Mouse (Mus musculus) hindbrain, postnatal 0 days (tissue): ENCODE data around the gene Hoxd4. TPM values are rescaled to one million over a fixed set of nuclear protein-coding genes. Genes with fewer than 3 reads are reported as not detected.

Source experiments
- ATAC-seq: fragments of 200-750 bp; cut with Nextera tagmentation; 2 replicates; pipeline ENCODE4 v1.8.0; 2017; ENCODE audit warnings: mild to moderate bottlenecking, moderate TSS enrichment, moderate library complexity
- DNase-seq: peaks from one replicate; pipeline ENCODE4 v3.0.0-alpha.2; 2015; ENCODE audit warnings: low spot score
- H3K27ac ChIP-seq: fragments of 300-500 bp; sonication (generic); 2 replicates; pipeline ENCODE4 v1.5.1; 2014; ENCODE audit warnings: mild to moderate bottlenecking
- H3K27me3 ChIP-seq: fragments of 300-500 bp; sonication (generic); 2 replicates; pipeline ENCODE4 v1.6.1; 2014; ENCODE audit warnings: low read length, mixed read lengths; ENCODE audit not compliant: insufficient read depth
- H3K36me3 ChIP-seq: fragments of 300-500 bp; sonication (generic); 2 replicates; pipeline ENCODE4 v1.6.1; 2014; ENCODE audit warnings: low read length, mixed read lengths; ENCODE audit not compliant: insufficient read depth
- H3K4me1 ChIP-seq: fragments of 300-500 bp; sonication (generic); 2 replicates; pipeline ENCODE4 v1.6.1; 2014; ENCODE audit warnings: antibody characterized with exemption, low read length, mixed read lengths; ENCODE audit not compliant: insufficient read depth
- H3K4me2 ChIP-seq: fragments of 300-500 bp; sonication (generic); 2 replicates; pipeline ENCODE4 v1.6.1; 2014; ENCODE audit warnings: low read depth, mild to moderate bottlenecking, low read length, moderate library complexity, mixed read lengths
- H3K4me3 ChIP-seq: fragments of 300-500 bp; sonication (generic); 2 replicates; pipeline ENCODE4 v1.5.1; 2014; ENCODE audit warnings: low read length
- H3K9ac ChIP-seq: fragments of 300-500 bp; sonication (generic); replicated peaks from 2 replicates; pipeline ENCODE4 v1.6.1; 2014; ENCODE audit warnings: mild to moderate bottlenecking, low read length, moderate library complexity, mixed read lengths
- H3K9me3 ChIP-seq: fragments of 300-500 bp; sonication (generic); 2 replicates; pipeline ENCODE4 v1.6.1; 2016; ENCODE audit warnings: low read length, mixed read lengths
- CTCF ChIP-seq: IDR thresholded peaks from 2 replicates; pipeline ENCODE4 v1.5.1; 2016; ENCODE audit warnings: antibody characterized with exemption, control low read depth, low read depth
- WGBS: fragments of 180-500 bp; shearing (Covaris S2); extraction: QIAGEN DNeasy Blood & Tissue Kit; methylation state at CpG from one replicate; pipeline ENCODE4 v1.1.7; 2014; 5-methylcytosine and 5-hydroxymethylcytosine counted together
- polyA plus RNA-seq: library from polyadenylated mRNA; unstranded; fragments of >200 nt; fragmentation: Nextera tagmentation; extraction: Ambion mirVana; gene quantifications from 2 replicates; pipeline ENCODE4 v1.2.1, GENCODE M21; 2015
- total RNA-seq: library from RNA; depleted of rRNA; stranded (reverse); fragments of >200 nt; gene quantifications from 2 replicates; pipeline ENCODE4 v1.2.3, GENCODE M21; 2014

Gene Hoxd4
- total and polyA plus RNA-seq, 2 experiments from 2014 or later: 1.6 to 18.1 TPM

- no peak for TF ChIP-seq CTCF
- H3K27ac ChIP-seq: no peak overlapping the region
- WGBS: 2% methylated on average over 24 of the region's 24 CpGs
- no peaks in the 10 kb centered on the region for H3K4me1 ChIP-seq
- H3K4me2 ChIP-seq: no peak overlapping the region
- no peaks in the 10 kb centered on the region for H3K36me3 ChIP-seq
- peaks cover 99% of the 10 kb centered on the region for H3K27me3 ChIP-seq
- DNase-seq (no peak), ATAC-seq (no peak)
- no peak overlapping the region for H3K4me3 ChIP-seq
- H3K9ac ChIP-seq: no peak overlapping the region
- no peaks in the 10 kb centered on the region for H3K9me3 ChIP-seq
Observed at GRCm38 (mm10) chr2:74673835-74674425, 37.8 kb upstream of the Hoxd4 start.

- ATAC-seq: no peak
- Histone ChIP-seq H3K9me3 (no peaks in the 10 kb centered on the region), H3K4me2 (no peak within 1 kb of the TSS), H3K27ac (no peak within 1 kb of the TSS), H3K36me3 (no peaks in the 10 kb centered on the region), H3K9ac (no peak within 1 kb of the TSS), H3K4me1 (no peaks in the 10 kb centered on the region), H3K27me3 (peaks cover 99% of the 10 kb centered on the region), H3K4me3 (no peak within 1 kb of the TSS)
- no peak for TF ChIP-seq CTCF
- no peak for DNase-seq
- 2% methylated on average over 47 of the region's 47 CpGs for whole genome bisulfite sequencing
Observed at GRCm38 (mm10) chr2:74674881-74675665, 36.7 kb upstream of the Hoxd4 start, which contains the start of gene Hoxd12. Gene Hoxd12, plus strand, starts transcription at chr2:74675013.

- Histone ChIP-seq H3K9me3 (no peaks in the 10 kb centered on the region), H3K4me2 (no peak overlapping the region), H3K4me1 (no peaks in the 10 kb centered on the region), H3K27ac (no peak overlapping the region), H3K27me3 (peaks cover 98% of the 10 kb centered on the region), H3K9ac (no peak overlapping the region), H3K4me3 (no peak overlapping the region), H3K36me3 (no peaks in the 10 kb centered on the region)
- 2% methylated on average over 24 of the region's 24 CpGs for WGBS
- TF ChIP-seq CTCF: no peak
- no peak for ATAC-seq
- DNase-seq: no peak
Observed at GRCm38 (mm10) chr2:74675666-74676282, 36.0 kb upstream of the Hoxd4 start.

- H3K27ac ChIP-seq: no peak overlapping the region
- no peak for TF ChIP-seq CTCF
- H3K9ac ChIP-seq: no peak overlapping the region
- H3K27me3 ChIP-seq: peaks cover 98% of the 10 kb centered on the region
- H3K9me3 ChIP-seq: no peaks in the 10 kb centered on the region
- 2% methylated on average over 9 of the region's 9 CpGs for WGBS
- no peaks in the 10 kb centered on the region for H3K4me1 ChIP-seq
- DNase-seq: no peak
- ATAC-seq: no peak
- no peak overlapping the region for H3K4me3 ChIP-seq
- no peak overlapping the region for H3K4me2 ChIP-seq
- no peaks in the 10 kb centered on the region for H3K36me3 ChIP-seq
Observed at GRCm38 (mm10) chr2:74676376-74677052, 35.2 kb upstream of the Hoxd4 start.

GRCm38 (mm10) chr2:74677106-74677505 is 34.6 kb upstream of the Hoxd4 start:
- Histone ChIP-seq H3K27me3 (peaks cover 97% of the 10 kb centered on the region), H3K4me1 (no peaks in the 10 kb centered on the region), H3K36me3 (no peaks in the 10 kb centered on the region), H3K4me2 (no peak overlapping the region), H3K4me3 (no peak overlapping the region), H3K9ac (no peak overlapping the region), H3K9me3 (no peaks in the 10 kb centered on the region), H3K27ac (no peak overlapping the region)
- TF ChIP-seq CTCF: no peak
- DNase-seq (no peak), ATAC-seq (no peak)
- 6% methylated on average over 2 of the region's 2 CpGs for WGBS

- Histone ChIP-seq H3K27me3 (peaks cover 96% of the 10 kb centered on the region), H3K4me3 (no peak within 1 kb of the TSS), H3K9ac (no peak within 1 kb of the TSS), H3K36me3 (no peaks in the 10 kb centered on the region), H3K4me2 (no peak within 1 kb of the TSS), H3K4me1 (no peaks in the 10 kb centered on the region), H3K9me3 (no peaks in the 10 kb centered on the region), H3K27ac (no peak within 1 kb of the TSS)
- ATAC-seq (no peak), DNase-seq (no peak)
- TF ChIP-seq CTCF: no peak
- WGBS: 2% methylated on average over 15 of the region's 15 CpGs
Observed at GRCm38 (mm10) chr2:74678891-74679595, 32.7 kb upstream of the Hoxd4 start, which contains the start of gene Hoxd11. Gene Hoxd11, plus strand, starts transcription at chr2:74679557.
